Mouse (Mus musculus): ENCODE measurements around the gene Sp2. TPM values are rescaled to one million over a fixed set of nuclear protein-coding genes. Genes with fewer than 3 reads are reported as not detected.

Gene Sp2
- polyA plus RNA-seq, 1 experiment from 2014 or later: 17.9 TPM

DNA sequence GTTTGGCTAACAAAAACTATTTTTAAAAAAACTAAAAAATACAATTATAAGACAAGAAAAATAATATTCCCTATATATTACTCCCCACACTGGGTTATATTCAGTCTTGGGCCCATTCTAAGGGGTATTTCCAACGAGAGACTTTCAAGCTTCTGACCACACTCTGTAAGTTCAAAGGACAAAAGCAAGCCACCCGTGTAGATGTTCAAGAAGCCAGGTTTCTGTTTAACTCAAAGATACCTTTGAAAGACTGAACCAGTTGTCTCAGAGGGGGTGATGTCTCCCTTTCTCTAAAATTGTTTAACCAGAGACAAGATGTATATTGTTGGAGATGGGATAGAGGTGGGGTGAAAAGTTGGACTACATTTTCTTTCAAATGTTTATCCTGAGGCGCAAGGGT lies 16.6 kb downstream of the Sp2 start:
- Histone ChIP-seq H3K9ac (no peak overlapping the region), H3K27ac (no peak overlapping the region), H3K36me3 (peaks cover 11% of the 10 kb centered on the region), H3K9me3 (no peaks in the 10 kb centered on the region), H3K4me3 (no peak overlapping the region), H3K27me3 (no peaks in the 10 kb centered on the region), H3K4me1 (peaks cover 58% of the 10 kb centered on the region), H3K4me2 (no peak overlapping the region)
- no peak for ATAC-seq (ENCODE audit: borderline replicate concordance, extremely low read depth, low FRiP score, low TSS enrichment)
- WGBS: 82% methylated on average over 3 of the region's 3 CpGs

GRCm38 (mm10) chr11:96963580-96963979 lies 19.2 kb downstream of the Sp2 start:
- Histone ChIP-seq H3K9me3 (no peaks in the 10 kb centered on the region), H3K4me2 (no peak overlapping the region), H3K27ac (no peak overlapping the region), H3K36me3 (peaks cover 36% of the 10 kb centered on the region), H3K4me3 (no peak overlapping the region), H3K4me1 (peaks cover 32% of the 10 kb centered on the region), H3K27me3 (no peaks in the 10 kb centered on the region), H3K9ac (no peak overlapping the region)
- WGBS: 17% methylated on average over 8 of the region's 8 CpGs
- peak; percentile 72; the same call in 1 of the 2 replicates for ATAC-seq (ENCODE audit: borderline replicate concordance, extremely low read depth, low FRiP score, low TSS enrichment)

DNA sequence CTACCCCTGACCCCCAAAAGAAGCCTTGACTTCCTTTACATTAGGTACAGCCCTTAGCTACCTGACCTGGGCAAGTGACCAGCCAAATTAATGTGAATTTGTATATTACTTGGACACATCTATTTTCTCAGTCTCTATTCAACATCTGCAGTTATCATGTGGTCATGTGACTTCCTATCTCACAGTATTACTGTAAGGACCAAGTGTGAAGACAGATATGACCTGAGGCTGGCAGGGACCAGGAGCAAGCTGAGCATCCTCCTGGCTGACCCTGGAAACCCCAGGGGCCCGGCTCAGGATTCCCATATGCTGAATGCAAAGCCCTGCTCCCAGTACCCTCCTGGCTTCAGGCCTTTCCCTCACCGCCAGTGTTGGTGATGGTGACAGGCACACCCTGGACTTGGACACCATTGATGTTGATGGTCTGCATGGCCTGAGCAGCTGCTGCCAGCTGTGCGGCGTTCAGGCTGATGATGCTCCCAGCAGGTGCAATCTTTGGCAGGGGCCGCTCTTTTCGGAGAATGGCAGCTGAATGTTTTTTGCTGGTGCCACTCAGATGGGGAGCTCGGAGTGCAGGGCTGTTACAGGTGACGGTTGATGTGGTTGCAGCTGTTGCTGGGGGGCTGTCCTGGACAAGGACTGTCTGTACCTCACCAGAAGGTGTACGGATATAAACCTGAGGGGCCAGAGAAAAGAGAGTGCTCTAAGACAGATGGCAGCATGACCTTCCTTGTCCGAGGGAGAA lies 25.5 kb downstream of the Sp2 start:
- H3K9me3 ChIP-seq: no peaks in the 10 kb centered on the region
- 81% methylated on average over 10 of the region's 10 CpGs for WGBS
- H3K27ac ChIP-seq: no peak overlapping the region
- no peaks in the 10 kb centered on the region for H3K27me3 ChIP-seq
- H3K9ac ChIP-seq: no peak overlapping the region
- no peak for ATAC-seq (ENCODE audit: borderline replicate concordance, extremely low read depth, low FRiP score, low TSS enrichment)
- no peak overlapping the region for H3K4me3 ChIP-seq
- H3K36me3 ChIP-seq: peaks cover 84% of the 10 kb centered on the region
- H3K4me1 ChIP-seq: no peaks in the 10 kb centered on the region
- no peak overlapping the region for H3K4me2 ChIP-seq

DNA sequence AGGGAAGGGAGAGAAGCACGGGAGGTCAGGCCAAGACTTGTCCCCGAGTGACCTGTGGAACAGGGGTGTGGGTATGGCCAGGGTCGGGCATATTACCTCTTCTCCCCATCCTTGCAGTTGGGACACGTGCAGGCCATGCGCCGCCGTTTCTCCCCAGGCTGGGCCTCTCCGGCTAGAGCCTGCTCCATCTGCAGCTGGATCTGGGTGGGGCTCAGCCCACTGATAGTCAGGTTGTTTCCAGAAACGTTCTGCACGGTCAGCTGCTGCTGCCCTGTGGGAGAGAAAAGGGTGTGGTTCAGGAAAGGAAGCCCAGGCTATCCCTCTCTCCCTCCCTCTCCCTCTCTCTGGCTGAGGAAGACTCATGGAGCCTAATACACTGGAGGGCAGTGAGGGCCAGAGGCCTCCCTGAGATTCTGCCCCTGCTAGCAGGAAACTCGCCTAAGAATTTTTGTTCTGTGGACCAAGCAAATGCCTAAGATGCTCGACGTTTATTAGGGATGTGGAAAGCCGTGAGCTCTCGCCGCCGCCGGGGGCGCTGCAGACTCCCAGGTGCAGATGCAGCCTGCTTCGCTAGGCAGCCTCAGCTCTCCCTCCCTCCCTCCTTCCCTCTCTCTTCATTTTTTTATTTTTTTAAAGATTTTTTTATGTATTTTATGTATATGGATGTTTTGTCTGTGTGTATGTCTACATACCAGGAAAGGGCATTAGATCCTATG lies 26.6 kb downstream of the Sp2 start:
- H3K36me3 ChIP-seq: peaks cover 83% of the 10 kb centered on the region
- no peak overlapping the region for H3K4me2 ChIP-seq
- H3K27ac ChIP-seq: no peak overlapping the region
- no peaks in the 10 kb centered on the region for H3K27me3 ChIP-seq
- no peak overlapping the region for H3K4me3 ChIP-seq
- no peak overlapping the region for H3K9ac ChIP-seq
- no peaks in the 10 kb centered on the region for H3K9me3 ChIP-seq
- no peak for ATAC-seq (ENCODE audit: borderline replicate concordance, extremely low read depth, low FRiP score, low TSS enrichment)
- 55% methylated on average over 20 of the region's 20 CpGs for WGBS
- no peaks in the 10 kb centered on the region for H3K4me1 ChIP-seq

DNA sequence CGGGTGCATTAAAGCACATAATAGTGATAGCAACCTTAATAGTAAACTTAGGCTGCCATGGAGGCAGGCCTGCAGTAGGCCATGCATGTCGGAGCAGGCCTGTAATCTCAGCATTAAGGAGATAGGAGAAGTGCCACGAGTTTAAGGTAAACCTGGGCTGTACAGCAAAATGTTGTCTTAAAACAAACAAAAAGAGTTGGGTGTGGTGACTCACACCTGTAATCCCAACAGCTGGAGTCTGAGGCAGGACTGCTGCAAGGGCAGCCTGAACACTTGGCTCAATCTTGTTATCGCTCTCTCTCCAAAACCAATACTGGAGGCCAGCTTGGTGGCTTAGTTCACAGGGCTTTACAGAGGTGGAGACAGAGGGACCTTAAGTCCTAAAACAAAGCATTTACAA lies 27.7 kb downstream of the Sp2 start:
- no peaks in the 10 kb centered on the region for H3K4me1 ChIP-seq
- 86% methylated on average over 4 of the region's 4 CpGs for whole genome bisulfite sequencing
- no peak overlapping the region for H3K4me3 ChIP-seq
- no peaks in the 10 kb centered on the region for H3K27me3 ChIP-seq
- H3K27ac ChIP-seq: no peak overlapping the region
- H3K4me2 ChIP-seq: no peak overlapping the region
- H3K36me3 ChIP-seq: peaks cover 73% of the 10 kb centered on the region
- ATAC-seq (ENCODE audit: borderline replicate concordance, extremely low read depth, low FRiP score, low TSS enrichment): no peak
- no peaks in the 10 kb centered on the region for H3K9me3 ChIP-seq
- H3K9ac ChIP-seq: no peak overlapping the region

DNA sequence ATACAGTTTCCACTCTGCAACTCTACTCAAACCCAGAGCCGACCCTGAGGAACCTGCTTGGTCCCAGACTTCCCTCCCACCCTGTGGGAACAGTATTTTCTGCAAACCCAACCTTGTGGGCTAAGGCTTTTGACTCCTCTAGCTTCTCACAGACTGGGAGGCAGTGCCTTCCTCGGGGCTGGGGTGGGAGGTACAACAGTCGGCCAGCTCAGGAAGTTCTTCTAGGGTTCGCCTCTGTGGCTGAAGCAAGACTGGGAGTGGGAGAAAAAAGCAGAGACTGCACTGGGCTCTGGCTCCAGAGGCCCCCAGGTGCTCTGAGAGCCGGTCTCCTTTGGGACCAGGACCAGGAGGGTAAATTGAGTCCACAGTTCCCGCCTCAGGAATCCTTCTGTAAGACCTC lies 29.9 kb downstream of the Sp2 start:
- no peak overlapping the region for H3K4me2 ChIP-seq
- H3K36me3 ChIP-seq: peaks cover 54% of the 10 kb centered on the region
- H3K27me3 ChIP-seq: no peaks in the 10 kb centered on the region
- no peak overlapping the region for H3K4me3 ChIP-seq
- no peak overlapping the region for H3K9ac ChIP-seq
- H3K9me3 ChIP-seq: no peaks in the 10 kb centered on the region
- ATAC-seq (ENCODE audit: borderline replicate concordance, extremely low read depth, low FRiP score, low TSS enrichment): no peak
- no peaks in the 10 kb centered on the region for H3K4me1 ChIP-seq
- H3K27ac ChIP-seq: no peak overlapping the region
- 64% methylated on average over 6 of the region's 6 CpGs for WGBS

DNA sequence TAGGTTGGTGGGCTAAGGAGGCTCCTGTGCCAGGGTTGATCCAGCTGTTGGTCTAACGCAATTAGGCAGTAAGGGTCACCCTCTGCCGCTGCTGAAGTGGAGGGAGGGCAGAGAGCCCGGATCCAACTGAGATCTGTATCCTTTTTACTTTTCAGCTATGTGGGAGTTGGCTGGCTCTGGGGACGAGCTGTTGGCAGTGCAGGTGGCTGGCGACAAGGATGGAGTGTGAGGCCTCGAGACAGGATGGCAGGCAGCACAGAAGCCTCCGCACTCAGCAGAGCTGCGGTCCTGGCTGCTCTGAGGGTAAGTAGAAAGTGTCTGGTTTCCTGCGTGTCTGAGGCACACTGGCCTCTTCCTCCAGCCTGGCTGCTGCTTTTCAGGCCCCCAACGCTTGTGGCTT lies 30.3 kb downstream of the Sp2 start:
- Histone ChIP-seq H3K4me3 (no peak overlapping the region), H3K36me3 (peaks cover 50% of the 10 kb centered on the region), H3K9me3 (no peaks in the 10 kb centered on the region), H3K9ac (no peak overlapping the region), H3K27me3 (no peaks in the 10 kb centered on the region), H3K27ac (no peak overlapping the region), H3K4me2 (no peak overlapping the region), H3K4me1 (no peaks in the 10 kb centered on the region)
- no peak for ATAC-seq (ENCODE audit: borderline replicate concordance, extremely low read depth, low FRiP score, low TSS enrichment)
- WGBS: 74% methylated on average over 10 of the region's 10 CpGs

DNA sequence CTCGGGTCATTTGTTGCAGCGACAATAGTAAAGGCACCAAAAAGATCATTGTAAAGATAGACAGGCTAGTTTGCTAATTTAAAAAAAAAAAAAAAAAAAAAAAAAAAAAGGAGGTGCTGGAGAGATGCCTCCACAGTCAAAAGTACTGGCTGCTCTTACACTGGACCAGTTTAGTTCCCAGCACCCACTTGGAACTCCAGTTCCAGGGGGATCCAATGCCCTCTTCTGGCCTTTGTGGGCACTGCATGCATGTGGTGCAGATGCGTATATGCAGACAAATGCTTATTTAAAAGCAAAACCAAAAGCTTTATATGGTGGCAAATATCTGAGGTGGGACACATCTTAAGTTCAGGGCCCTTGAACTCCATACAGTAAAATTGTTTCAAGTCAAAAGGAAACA lies 32.0 kb downstream of the Sp2 start:
- WGBS: 93% methylated on average over 3 of the region's 3 CpGs

DNA sequence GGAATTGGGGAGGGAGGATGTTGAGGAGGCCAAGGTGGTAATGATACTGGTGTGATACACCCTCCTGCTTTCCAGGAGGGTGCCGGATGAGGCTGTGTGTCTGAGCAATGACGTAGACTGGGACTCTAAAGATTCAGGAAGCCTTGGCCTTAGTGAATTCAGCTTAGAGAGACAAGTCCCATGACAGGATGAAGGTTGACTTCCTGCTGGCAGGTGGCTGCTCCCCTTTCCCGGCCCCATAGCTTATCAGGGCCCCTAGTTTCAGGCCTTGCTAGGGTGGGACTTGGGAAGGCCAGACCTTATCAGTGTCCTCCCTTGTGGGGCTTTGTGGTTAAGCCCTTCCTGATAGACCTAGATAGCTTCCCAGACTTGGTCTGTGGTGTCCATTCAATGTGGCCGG lies 34.9 kb downstream of the Sp2 start:
- peaks cover 11% of the 10 kb centered on the region for H3K36me3 ChIP-seq
- H3K9ac ChIP-seq: no peak overlapping the region
- peaks cover 15% of the 10 kb centered on the region for H3K4me1 ChIP-seq
- peak; percentile 25; the same call in 1 of the 2 replicates for ATAC-seq (ENCODE audit: borderline replicate concordance, extremely low read depth, low FRiP score, low TSS enrichment)
- 81% methylated on average over 4 of the region's 4 CpGs for WGBS
- no peaks in the 10 kb centered on the region for H3K9me3 ChIP-seq
- H3K4me3 ChIP-seq: no peak overlapping the region
- H3K27ac ChIP-seq: no peak overlapping the region
- no peaks in the 10 kb centered on the region for H3K27me3 ChIP-seq
- no peak overlapping the region for H3K4me2 ChIP-seq

More for the DNA sequence above, 32.0 kb downstream of the Sp2 start:
- Histone ChIP-seq H3K9ac (no peak overlapping the region), H3K4me3 (no peak overlapping the region), H3K36me3 (peaks cover 35% of the 10 kb centered on the region), H3K9me3 (no peaks in the 10 kb centered on the region), H3K4me2 (no peak overlapping the region), H3K27me3 (no peaks in the 10 kb centered on the region), H3K27ac (no peak overlapping the region), H3K4me1 (no peaks in the 10 kb centered on the region)
- no peak for ATAC-seq (ENCODE audit: borderline replicate concordance, extremely low read depth, low FRiP score, low TSS enrichment)

- no peak overlapping the region for H3K9ac ChIP-seq
- H3K9me3 ChIP-seq: no peaks in the 10 kb centered on the region
- no peaks in the 10 kb centered on the region for H3K27me3 ChIP-seq
- H3K27ac ChIP-seq: no peak overlapping the region
- no peak overlapping the region for H3K4me2 ChIP-seq
- H3K4me3 ChIP-seq: no peak overlapping the region
- H3K36me3 ChIP-seq: peaks cover 3% of the 10 kb centered on the region; the same call in 1 of the 2 replicates
- ATAC-seq (ENCODE audit: borderline replicate concordance, extremely low read depth, low FRiP score, low TSS enrichment): no peak
- H3K4me1 ChIP-seq: peaks cover 15% of the 10 kb centered on the region
- WGBS: 87% methylated on average over 9 of the region's 9 CpGs
Observed at GRCm38 (mm10) chr11:96946498-96946897, 36.3 kb downstream of the Sp2 start.

DNA sequence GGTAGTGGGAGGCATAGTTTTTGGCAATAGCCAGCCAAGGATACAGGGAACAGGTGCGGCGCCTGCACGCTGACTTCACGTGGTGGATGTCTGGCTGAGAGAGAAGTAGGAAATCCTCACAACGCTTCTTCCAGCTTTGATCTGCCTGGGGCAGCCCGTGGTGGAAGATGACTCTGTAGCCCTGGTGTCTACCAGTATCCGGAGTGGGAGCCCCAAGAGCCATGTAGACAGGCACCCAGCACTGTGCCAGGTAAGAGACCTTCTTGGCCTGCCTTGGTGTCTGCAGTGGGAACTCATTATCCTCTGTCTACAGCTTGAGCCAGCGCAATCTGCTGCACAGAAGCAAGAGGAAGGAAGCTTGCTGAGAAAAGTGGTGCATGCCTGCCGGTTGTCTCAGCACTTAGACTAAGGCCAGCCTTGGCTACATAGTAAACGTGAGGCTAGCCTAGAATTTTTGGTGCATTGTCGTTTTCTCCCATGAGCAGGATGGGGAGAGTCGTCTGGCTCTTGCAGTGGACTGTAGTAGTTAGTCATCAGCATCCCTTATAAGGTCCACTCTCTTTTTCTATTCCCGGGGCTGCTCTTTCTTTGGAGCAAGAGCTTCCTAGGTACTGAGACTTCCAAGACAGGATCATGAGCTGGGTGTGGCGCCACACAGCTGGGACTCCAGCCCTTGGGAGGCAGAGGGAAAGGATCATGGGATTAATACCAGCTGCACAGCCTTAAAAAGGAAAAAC lies 37.7 kb downstream of the Sp2 start:
- no peak for ATAC-seq (ENCODE audit: borderline replicate concordance, extremely low read depth, low FRiP score, low TSS enrichment)
- peak overlapping the region; percentile 62; the same call in 1 of the 2 replicates for H3K4me3 ChIP-seq
- H3K36me3 ChIP-seq: no peaks in the 10 kb centered on the region
- no peaks in the 10 kb centered on the region for H3K9me3 ChIP-seq
- H3K27ac ChIP-seq: no peak overlapping the region
- peaks cover 15% of the 10 kb centered on the region for H3K4me1 ChIP-seq
- H3K27me3 ChIP-seq: no peaks in the 10 kb centered on the region
- no peak overlapping the region for H3K9ac ChIP-seq
- peak overlapping the region; percentile 98 for H3K4me2 ChIP-seq
- WGBS: 61% methylated on average over 14 of the region's 14 CpGs

Data from lung, embryonic 15.5 days (tissue).